In genomic region chr4:148448853-148449245, GRCm38 (mm10) we compare ENCODE assay signal across 8 mouse cellular contexts. TPM values are rescaled to one million over a fixed set of nuclear protein-coding genes. Genes with fewer than 3 reads are reported as not detected.
DNase-seq lines count a peak whose midpoint lies in the region; ATAC-seq and TF ChIP-seq lines count a peak whose summit lies in the region.

No protein-coding gene starts in this region.

- WGBS in kidney, embryonic 16.5 days, result under 1% methylated on average over 15 of the region's 15 CpGs

- peak overlapping the region; percentile 84 for H3K4me3 ChIP-seq in embryonic fibroblast, embryonic 13.5 days (ENCODE audit: insufficient read depth, low read length)
- peak overlapping the region; percentile 93 for H3K4me3 ChIP-seq in kidney, embryonic 16.5 days (ENCODE audit: low read length)

- no peak for TF ChIP-seq POLR2A in embryonic fibroblast, embryonic 13.5 days (IDR thresholded peaks at IDR 0.05; ENCODE audit: low read depth, low read length)

- no peaks in the 10 kb centered on the region for H3K4me1 ChIP-seq in embryonic fibroblast, embryonic 13.5 days (ENCODE audit: control insufficient read depth, insufficient read depth, low read length)
- peaks cover 15% of the 10 kb centered on the region for H3K4me1 ChIP-seq in kidney, embryonic 16.5 days (ENCODE audit: insufficient read depth, low read length)

- no peak for TF ChIP-seq CTCF in embryonic fibroblast, embryonic 13.5 days (IDR thresholded peaks at IDR 0.05; ENCODE audit: borderline replicate concordance, insufficient read depth, low read length)

- H3K9me3 ChIP-seq in kidney, embryonic 16.5 days (ENCODE audit: low read length), result no peaks in the 10 kb centered on the region

- peak overlapping the region; percentile 87 for H3K9ac ChIP-seq in kidney, embryonic 16.5 days (replicated peaks; ENCODE audit: low read length)

- no peaks in the 10 kb centered on the region for H3K27me3 ChIP-seq in kidney, embryonic 16.5 days (ENCODE audit: insufficient read depth, low read length)

- peaks cover 18% of the 10 kb centered on the region for H3K36me3 ChIP-seq in kidney, embryonic 16.5 days (ENCODE audit: insufficient read depth, low read length)

- peak overlapping the region; percentile 64 for H3K4me2 ChIP-seq in kidney, embryonic 16.5 days (replicated peaks; ENCODE audit: low read depth, low read length)

- H3K27ac ChIP-seq in embryonic fibroblast, embryonic 13.5 days (ENCODE audit: insufficient read depth, low read length), result 0 out of 2 replicates have a peak overlapping the region, but pooled peaks have one; percentile 6
- peak overlapping the region; percentile 48 for H3K27ac ChIP-seq in kidney, embryonic 16.5 days (ENCODE audit: low read length)

- ATAC-seq in kidney, embryonic 16.5 days (ENCODE audit: low FRiP score, low TSS enrichment), result no peak
- ATAC-seq in activated CD4-positive, CD25-positive, alpha-beta regulatory T cell, adult 4 months, result no peak

- peak; percentile 22 to 32 for DNase-seq in lung, adult 18-20 months
- no peak for DNase-seq in lung, postnatal 14 days
- peak; percentile 41 for DNase-seq in adrenal gland, adult 8-10 months
- peak; percentile 13 for DNase-seq in lung, postnatal 36 days
- no peak for DNase-seq in gastrocnemius, postnatal 4 days (ENCODE audit: low spot score in 2 of 2)

RNA-seq across cellular contexts. Expression of gene Mtor, which starts 0.4 kb away (rescaled TPM):
- 10 to 100 TPM; 74.2 to 82.1 (median 79.3) TPM for total RNA-seq in adrenal gland, adult 8-10 months (2022)
- polyA plus RNA-seq in embryonic fibroblast, embryonic 13.5 days (2011; ENCODE audit: insufficient read length, low read depth, missing spikeins), result 17.7 and 19.1 TPM in 2 replicates
- 16.3 and 18.8 TPM in 2 replicates for polyA plus RNA-seq in kidney, embryonic 16.5 days (2015; fragmentation: Nextera tagmentation; extraction: Ambion mirVana)
- polyA plus RNA-seq in activated CD4-positive, CD25-positive, alpha-beta regulatory T cell, adult 4 months (2017; shearing (Covaris generic)), result 10 to 100 TPM; 11.3 to 11.5 TPM
- total RNA-seq in gastrocnemius, postnatal 4 days (2021), result 10 to 100 TPM; 39.3 to 42.0 TPM

RNA-seq across cellular contexts. Expression of gene Ubiad1, which starts 4.3 kb away (rescaled TPM):
- total RNA-seq in adrenal gland, adult 8-10 months (2022), result 10 to 100 TPM; 17.1 to 20.4 (median 17.8) TPM
- polyA plus RNA-seq in embryonic fibroblast, embryonic 13.5 days (2011; ENCODE audit: insufficient read length, low read depth, missing spikeins), result 14.4 and 14.5 TPM in 2 replicates
- 32.7 and 33.1 TPM in 2 replicates for polyA plus RNA-seq in kidney, embryonic 16.5 days (2015; fragmentation: Nextera tagmentation; extraction: Ambion mirVana)
- polyA plus RNA-seq in activated CD4-positive, CD25-positive, alpha-beta regulatory T cell, adult 4 months (2017; shearing (Covaris generic)), result 1 to 10 TPM; 7.4 to 8.4 TPM
- total RNA-seq in gastrocnemius, postnatal 4 days (2021), result 10 to 100 TPM in 1 of 2 experiments, 1 to 10 TPM in 1; 9.7 to 11.0 TPM

RNA-seq across cellular contexts. Expression of gene Angptl7, which starts 51.4 kb away (rescaled TPM):
- 1 to 10 TPM in 3 of 4 experiments, under 1 TPM in 1; 0.87 to 2.9 (median 1.4) TPM for total RNA-seq in adrenal gland, adult 8-10 months (2022)
- polyA plus RNA-seq in embryonic fibroblast, embryonic 13.5 days (2011; ENCODE audit: insufficient read length, low read depth, missing spikeins), result 2.3 and 3.2 TPM in 2 replicates
- 1.8 and 2.0 TPM in 2 replicates for polyA plus RNA-seq in kidney, embryonic 16.5 days (2015; fragmentation: Nextera tagmentation; extraction: Ambion mirVana)
- under 1 TPM in 1 of 2 experiments, not detected in 1; 0.20 TPM for polyA plus RNA-seq in activated CD4-positive, CD25-positive, alpha-beta regulatory T cell, adult 4 months (2017; shearing (Covaris generic))
- 1 to 10 TPM; 1.7 to 4.0 TPM for total RNA-seq in gastrocnemius, postnatal 4 days (2021)

Comparison
In these comparisons a context has a peak if more than half of its experiments do, and no peak if none do; other contexts are left out.
1. DNase-seq: peak in lung, adult 18-20 months (2 of 2), adrenal gland, adult 8-10 months (single experiment) and lung, postnatal 36 days (single experiment); none in lung, postnatal 14 days (single experiment) and gastrocnemius, postnatal 4 days (0 of 2).